Mouse (Mus musculus) hindbrain, embryonic 13.5 days (tissue): Measurements from ENCODE around the gene Zik1. TPM values are rescaled to one million over a fixed set of nuclear protein-coding genes. Genes with fewer than 3 reads are reported as not detected.
A peak's percentile ranks its signal among the peaks of the same experiment; 100 is the strongest.

ENCODE experiments used
- ATAC-seq: fragments of 200-750 bp; cut with Nextera tagmentation; 2 replicates; pipeline ENCODE4 v1.8.0; 2017; ENCODE audit warnings: moderate TSS enrichment; ENCODE audit not compliant: low FRiP score
- H3K27ac ChIP-seq: fragments of 300-500 bp; sonication (generic); 2 replicates; pipeline ENCODE4 v1.5.1; 2015; ENCODE audit warnings: inconsistent platforms, mild to moderate bottlenecking, moderate library complexity
- H3K27me3 ChIP-seq: fragments of 300-500 bp; sonication (generic); 2 replicates; pipeline ENCODE4 v1.6.1; 2015; ENCODE audit warnings: mild to moderate bottlenecking, inconsistent platforms
- H3K36me3 ChIP-seq: fragments of 300-500 bp; sonication (generic); 2 replicates; pipeline ENCODE4 v1.6.1; 2015; ENCODE audit warnings: mild to moderate bottlenecking, inconsistent platforms
- H3K4me1 ChIP-seq: fragments of 300-500 bp; sonication (generic); replicated peaks from 2 replicates; pipeline ENCODE4 v1.6.1; 2015; ENCODE audit warnings: inconsistent platforms
- H3K4me2 ChIP-seq: fragments of 300-500 bp; sonication (generic); 2 replicates; pipeline ENCODE4 v1.6.1; 2015; ENCODE audit warnings: inconsistent platforms, mild to moderate bottlenecking, moderate library complexity
- H3K4me3 ChIP-seq: fragments of 300-500 bp; sonication (generic); 2 replicates; pipeline ENCODE4 v1.5.1; 2015; ENCODE audit warnings: mild to moderate bottlenecking, inconsistent platforms
- H3K9ac ChIP-seq: fragments of 300-500 bp; sonication (generic); 2 replicates; pipeline ENCODE4 v1.6.1; 2015; ENCODE audit warnings: mild to moderate bottlenecking, inconsistent platforms
- H3K9me3 ChIP-seq: fragments of 300-500 bp; sonication (generic); 2 replicates; pipeline ENCODE4 v1.6.1; 2016; ENCODE audit warnings: inconsistent platforms
- WGBS: fragments of 180-500 bp; shearing (Covaris S2); methylation state at CpG from one replicate; pipeline ENCODE4 v1.1.7; 2015; 5-methylcytosine and 5-hydroxymethylcytosine counted together
- polyA plus RNA-seq: library from polyadenylated mRNA; unstranded; fragments of >200 nt; fragmentation: Nextera tagmentation; extraction: Ambion mirVana; gene quantifications from 2 replicates; pipeline ENCODE4 v1.2.1, GENCODE M21; 2015

The Zik1 gene
- polyA plus RNA-seq, result 47.6 and 47.7 TPM in 2 replicates

- Histone ChIP-seq H3K27me3 (no peaks in the 10 kb centered on the region), H3K9ac (peak within 1 kb of the TSS; percentile 87), H3K4me1 (peaks cover 31% of the 10 kb centered on the region), H3K9me3 (no peaks in the 10 kb centered on the region), H3K4me2 (peak within 1 kb of the TSS; percentile 88), H3K4me3 (peak within 1 kb of the TSS; percentile 68), H3K36me3 (peaks cover 29% of the 10 kb centered on the region), H3K27ac (peak within 1 kb of the TSS; percentile 82)
- peak; percentile 98 for ATAC-seq
- 1% methylated on average over 33 of the region's 33 CpGs for WGBS
Observed at GRCm38 (mm10) chr7:10494786-10495521, at the start of gene Zik1. TSS of gene Zik1 (minus strand) at chr7:10495394.

- peak overlapping the region; percentile 88 for H3K4me2 ChIP-seq
- H3K9ac ChIP-seq, result peak overlapping the region; percentile 58
- ATAC-seq, result peak; percentile 44
- peaks cover 23% of the 10 kb centered on the region for H3K36me3 ChIP-seq
- no peak overlapping the region for H3K27ac ChIP-seq
- peaks cover 31% of the 10 kb centered on the region for H3K4me1 ChIP-seq
- H3K27me3 ChIP-seq, result no peaks in the 10 kb centered on the region
- H3K9me3 ChIP-seq, result no peaks in the 10 kb centered on the region
- 38% methylated on average over 6 of the region's 6 CpGs for WGBS
- peak overlapping the region; percentile 68 for H3K4me3 ChIP-seq
Observed at GRCm38 (mm10) chr7:10495578-10495977, 384 bp upstream of the Zik1 start.

- H3K27me3 ChIP-seq, result no peaks in the 10 kb centered on the region
- H3K9me3 ChIP-seq, result no peaks in the 10 kb centered on the region
- no peaks in the 10 kb centered on the region for H3K36me3 ChIP-seq
- peak overlapping the region; percentile 28 for H3K4me3 ChIP-seq
- H3K4me2 ChIP-seq, result peak overlapping the region; percentile 40
- H3K27ac ChIP-seq, result no peak overlapping the region
- no peak overlapping the region for H3K9ac ChIP-seq
- H3K4me1 ChIP-seq, result no peaks in the 10 kb centered on the region
- ATAC-seq, result peak; percentile 69
- WGBS, result 64% methylated on average over 18 of the region's 18 CpGs
Observed at GRCm38 (mm10) chr7:10480588-10481233, 14.5 kb downstream of the Zik1 start.

- no peaks in the 10 kb centered on the region for H3K27me3 ChIP-seq
- no peak for ATAC-seq
- H3K4me3 ChIP-seq, result no peak overlapping the region
- H3K9ac ChIP-seq, result no peak overlapping the region
- no peaks in the 10 kb centered on the region for H3K9me3 ChIP-seq
- H3K27ac ChIP-seq, result no peak overlapping the region
- no peak overlapping the region for H3K4me2 ChIP-seq
- H3K4me1 ChIP-seq, result no peaks in the 10 kb centered on the region
- no peaks in the 10 kb centered on the region for H3K36me3 ChIP-seq
Observed at GRCm38 (mm10) chr7:10479813-10480212, 15.4 kb downstream of the Zik1 start.

- Histone ChIP-seq H3K36me3 (no peaks in the 10 kb centered on the region), H3K9me3 (peaks cover 16% of the 10 kb centered on the region), H3K4me2 (no peak overlapping the region), H3K27me3 (no peaks in the 10 kb centered on the region), H3K27ac (no peak overlapping the region), H3K4me3 (no peak overlapping the region), H3K4me1 (no peaks in the 10 kb centered on the region), H3K9ac (no peak overlapping the region)
- ATAC-seq, result no peak
- WGBS, result 65% methylated on average over 3 of the region's 3 CpGs
Observed at GRCm38 (mm10) chr7:10458166-10458565, 37.0 kb downstream of the Zik1 start.

GRCm38 (mm10) chr7:10443031-10443430 is 52.2 kb downstream of the Zik1 start, which contains the start of gene Vmn1r67:
TSS of gene Vmn1r67 (plus strand) at chr7:10443331.
- no peaks in the 10 kb centered on the region for H3K4me1 ChIP-seq
- no peak for ATAC-seq
- H3K36me3 ChIP-seq, result no peaks in the 10 kb centered on the region
- H3K9me3 ChIP-seq, result peaks cover 7% of the 10 kb centered on the region
- H3K9ac ChIP-seq, result no peak within 1 kb of the TSS
- H3K4me2 ChIP-seq, result no peak within 1 kb of the TSS
- H3K27me3 ChIP-seq, result no peaks in the 10 kb centered on the region
- no peak within 1 kb of the TSS for H3K27ac ChIP-seq
- no peak within 1 kb of the TSS for H3K4me3 ChIP-seq

Other genes starting within 250 kb of the Zik1 start
- not detected in 2 replicates for gene Vmn1r66, start 217.4 kb downstream of the Zik1 start, polyA plus RNA-seq
- gene Vmn1r67, start 52.1 kb downstream of the Zik1 start, polyA plus RNA-seq, result not detected in 2 replicates
- gene Vmn1r68, start 63.1 kb upstream of the Zik1 start, polyA plus RNA-seq, result not detected in 2 replicates
- not detected in 2 replicates for gene Vmn1r69, start 118.3 kb upstream of the Zik1 start, polyA plus RNA-seq
- not detected in 2 replicates for gene Vmn1r70, start 136.1 kb upstream of the Zik1 start, polyA plus RNA-seq
- not detected in 2 replicates for gene Nlrp4b, start 192.4 kb upstream of the Zik1 start, polyA plus RNA-seq